Mouse (Mus musculus) heart, adult 2 months (tissue): Measurements from ENCODE around the gene Ltf. TPM values are rescaled to one million over a fixed set of nuclear protein-coding genes. Genes with fewer than 3 reads are reported as not detected.

Experiments
- DNase-seq, 2 experiments: peaks; one replicate each; pipeline ENCODE4 v3.0.0; 2021
- H3K27ac ChIP-seq: fragments of 200-600 bp; 2 replicates; pipeline ENCODE4 v1.8.1; 2022
- H3K27me3 ChIP-seq: fragments of 200-500 bp; 2 replicates; pipeline ENCODE4 v1.6.1; 2012; ENCODE audit warnings: mild to moderate bottlenecking, low read length, inconsistent platforms, mixed read lengths; ENCODE audit not compliant: control insufficient read depth, insufficient read depth
- H3K36me3 ChIP-seq: fragments of 200-500 bp; 2 replicates; pipeline ENCODE4 v1.6.1; 2012; ENCODE audit warnings: low read length, inconsistent platforms; ENCODE audit not compliant: control insufficient read depth, insufficient read depth
- H3K4me1 ChIP-seq: fragments of 200-500 bp; 2 replicates; pipeline ENCODE4 v1.6.1; 2011; ENCODE audit warnings: low read length; ENCODE audit not compliant: control insufficient read depth, insufficient read depth
- H3K4me3 ChIP-seq: fragments of 200-600 bp; 2 replicates; pipeline ENCODE4 v1.8.1; 2022
- H3K79me2 ChIP-seq: fragments of 200-500 bp; replicated peaks from 2 replicates; pipeline ENCODE4 v1.6.1; 2012; ENCODE audit warnings: mild to moderate bottlenecking, inconsistent platforms, low read length, moderate library complexity, mixed read lengths; ENCODE audit not compliant: control insufficient read depth, insufficient read depth
- H3K9ac ChIP-seq: fragments of 200-500 bp; 2 replicates; pipeline ENCODE4 v1.6.1; 2012; ENCODE audit warnings: low read depth, mild to moderate bottlenecking, control low read depth, inconsistent platforms, low read length, mixed read lengths
- CTCF ChIP-seq: fragments of 200-600 bp; IDR thresholded peaks from 2 replicates; pipeline ENCODE4 v1.8.1; 2022; ENCODE audit warnings: antibody characterized with exemption, mild to moderate bottlenecking, moderate library complexity
- EP300 ChIP-seq: fragments of 200-500 bp; IDR thresholded peaks from 2 replicates; pipeline ENCODE4 v1.6.1; 2011; ENCODE audit warnings: low read depth, low read length, control low read depth; ENCODE audit not compliant: insufficient read depth
- POLR2A ChIP-seq: fragments of 200-500 bp; IDR thresholded peaks from 2 replicates; pipeline ENCODE4 v1.6.1; 2011; ENCODE audit warnings: mild to moderate bottlenecking, low read depth, low read length, control low read depth; ENCODE audit not compliant: insufficient read depth
- WGBS: fragments of 180-500 bp; shearing (Covaris S2); methylation state at CpG from one replicate; pipeline ENCODE4 v1.1.7; 2018; 5-methylcytosine and 5-hydroxymethylcytosine counted together
- intact Hi-C: fragments of 180-260 bp; cut with DNase I; formaldehyde crosslinking; loops from one replicate; pipeline ENCODE4 v1.15.1; 2025
- long read RNA-seq: library from polyadenylated mRNA; stranded (forward); transcript quantifications from one replicate; pipeline ENCODE4 v2.0.0, GENCODE M21; 2021
- polyA plus RNA-seq: library from polyadenylated mRNA; depleted of rRNA; stranded (reverse); fragments of >200 nt; gene quantifications from 2 replicates; pipeline ENCODE4 v1.2.3, GENCODE M21; 2012; rRNA removed
- total RNA-seq, 2 experiments: library from RNA; stranded (reverse); gene quantifications; 2 replicates each; pipeline ENCODE4 v1.2.3; 2021

The Ltf gene
- total RNA-seq: not detected
- polyA plus RNA-seq: 0.32 and 20.1 TPM in 2 replicates
- long read RNA-seq: 0 reads

GRCm38 (mm10) chr9:111019022-111019421 is at the start of gene Ltf:
Gene Ltf, plus strand, starts transcription at chr9:111019271.
- no peak for DNase-seq
- Histone ChIP-seq H3K79me2 (no peaks in the 10 kb centered on the region), H3K9ac (no peak within 1 kb of the TSS), H3K4me1 (no peaks in the 10 kb centered on the region), H3K27me3 (no peaks in the 10 kb centered on the region), H3K36me3 (no peaks in the 10 kb centered on the region), H3K4me3 (no peak within 1 kb of the TSS), H3K27ac (no peak within 1 kb of the TSS)
- 47% methylated on average over 5 of the region's 5 CpGs for WGBS
- intact Hi-C loops: no loop called here
- TF ChIP-seq CTCF (no peak), POLR2A (no peak), EP300 (no peak)

DNA sequence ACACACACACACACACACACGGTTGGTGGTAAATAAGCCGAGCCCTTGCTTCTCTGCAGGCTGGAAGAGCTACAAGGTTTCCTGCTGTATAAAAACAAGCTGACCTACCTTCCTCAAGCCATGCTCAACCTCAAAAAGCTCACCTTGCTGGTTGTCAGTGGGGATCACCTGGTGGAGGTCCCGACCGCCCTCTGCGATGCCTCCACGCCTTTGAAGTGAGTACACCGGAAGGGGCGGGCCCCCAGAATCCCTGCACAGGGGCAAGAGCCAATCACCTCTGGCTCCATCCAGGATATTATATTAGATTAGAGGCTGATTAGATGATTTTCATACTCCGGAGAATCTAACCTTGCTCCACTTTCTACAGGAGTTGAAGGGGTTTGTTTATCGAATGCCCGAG is 39.7 kb upstream of the Ltf start:
- intact Hi-C loops: no loop called here
- no peak for TF ChIP-seq EP300
- TF ChIP-seq CTCF: no peak
- no peak for TF ChIP-seq POLR2A
- 90% methylated on average over 11 of the region's 11 CpGs for WGBS

DNA sequence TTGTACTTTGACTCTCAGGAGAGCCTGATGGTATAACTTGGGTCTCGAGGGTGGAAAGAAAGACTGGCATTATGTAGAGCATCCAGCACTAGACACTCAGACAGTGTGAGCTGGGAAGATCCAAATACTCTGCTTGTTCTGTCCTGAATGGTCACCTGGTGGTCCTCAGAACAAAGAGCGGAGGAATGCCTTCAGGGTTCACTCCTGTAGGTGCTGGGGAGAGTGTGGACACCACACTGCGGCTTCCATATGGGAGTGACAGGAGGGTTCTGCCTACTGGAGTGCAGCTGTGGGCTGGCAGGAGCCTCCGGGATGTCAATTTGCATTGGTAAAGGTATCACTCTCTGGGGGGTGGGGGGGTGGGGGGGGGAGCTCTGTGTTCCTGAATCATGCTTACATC is 36.7 kb upstream of the Ltf start:
- Histone ChIP-seq H3K9ac (no peak overlapping the region), H3K4me1 (no peaks in the 10 kb centered on the region), H3K79me2 (no peaks in the 10 kb centered on the region), H3K27ac (no peak overlapping the region), H3K27me3 (no peaks in the 10 kb centered on the region), H3K36me3 (no peaks in the 10 kb centered on the region), H3K4me3 (no peak overlapping the region)
- DNase-seq: no peak
- no peak for TF ChIP-seq CTCF
- 59% methylated on average over 4 of the region's 4 CpGs for WGBS
- intact Hi-C loops: no loop called here

More for the DNA sequence above, 39.7 kb upstream of the Ltf start:
- Histone ChIP-seq H3K36me3 (no peaks in the 10 kb centered on the region), H3K27me3 (no peaks in the 10 kb centered on the region), H3K9ac (no peak overlapping the region), H3K4me3 (no peak overlapping the region), H3K79me2 (no peaks in the 10 kb centered on the region), H3K4me1 (no peaks in the 10 kb centered on the region), H3K27ac (no peak overlapping the region)
- no peak for DNase-seq

- H3K27me3 ChIP-seq: no peaks in the 10 kb centered on the region
- H3K36me3 ChIP-seq: no peaks in the 10 kb centered on the region
- DNase-seq: no peak
- no peak for TF ChIP-seq EP300
- TF ChIP-seq CTCF: no peak
- TF ChIP-seq POLR2A: no peak
- intact Hi-C loops: no loop called here
- no peak overlapping the region for H3K9ac ChIP-seq
- no peak overlapping the region for H3K4me3 ChIP-seq
- H3K27ac ChIP-seq: no peak overlapping the region
- no peaks in the 10 kb centered on the region for H3K79me2 ChIP-seq
- no peaks in the 10 kb centered on the region for H3K4me1 ChIP-seq
- 95% methylated on average over 9 of the region's 9 CpGs for WGBS
Measured at GRCm38 (mm10) chr9:110984096-110984495, 35.0 kb upstream of the Ltf start.

DNA sequence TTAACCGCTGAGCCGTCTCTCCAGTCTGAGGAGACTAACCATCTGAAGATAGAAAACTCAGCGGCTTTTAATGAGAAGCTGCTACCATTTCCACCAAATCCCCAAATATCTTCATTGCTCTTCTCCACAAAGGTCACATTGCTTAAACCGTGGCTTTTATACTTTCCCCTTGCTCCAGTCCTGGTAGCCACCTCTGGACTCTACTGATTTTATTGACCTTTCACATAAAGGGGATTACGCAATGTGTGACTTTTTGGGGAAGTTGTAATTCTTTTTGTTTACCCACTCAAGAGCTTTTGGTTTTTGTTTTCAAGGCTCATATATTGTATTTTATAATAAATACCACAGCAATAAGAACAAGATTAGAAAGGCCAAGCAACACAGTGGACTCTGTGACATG is 33.5 kb upstream of the Ltf start:
- no peaks in the 10 kb centered on the region for H3K36me3 ChIP-seq
- no peak overlapping the region for H3K9ac ChIP-seq
- intact Hi-C loops: no loop called here
- H3K79me2 ChIP-seq: no peaks in the 10 kb centered on the region
- no peaks in the 10 kb centered on the region for H3K27me3 ChIP-seq
- TF ChIP-seq CTCF (no peak), POLR2A (no peak), EP300 (no peak)
- WGBS: 93% methylated on average over 5 of the region's 5 CpGs
- no peak for DNase-seq
- no peak overlapping the region for H3K27ac ChIP-seq
- no peaks in the 10 kb centered on the region for H3K4me1 ChIP-seq
- no peak overlapping the region for H3K4me3 ChIP-seq

DNA sequence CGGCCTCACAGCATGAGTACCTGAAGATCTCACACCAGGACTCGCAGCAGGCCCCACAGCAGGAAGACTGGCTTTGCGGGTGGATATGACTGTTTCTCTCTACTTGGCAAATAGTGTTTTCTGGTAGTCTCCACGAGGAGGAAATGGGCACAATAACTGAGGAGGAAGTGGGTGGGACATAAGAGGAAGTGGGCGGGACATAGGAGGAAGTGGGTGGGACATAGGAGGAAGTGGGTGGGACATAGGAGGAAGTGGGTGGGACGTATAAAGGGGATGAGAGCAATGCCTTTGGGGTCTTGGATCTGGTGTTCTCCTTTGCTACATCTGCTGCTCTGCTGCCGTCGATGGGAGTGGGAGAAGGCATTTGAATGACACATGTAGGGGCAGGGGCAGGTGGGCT is 33.1 kb upstream of the Ltf start:
- TF ChIP-seq POLR2A (no peak), EP300 (no peak), CTCF (no peak)
- H3K4me1 ChIP-seq: peaks cover 1% of the 10 kb centered on the region; the same call in 1 of the 2 replicates
- no peaks in the 10 kb centered on the region for H3K79me2 ChIP-seq
- H3K4me3 ChIP-seq: no peak overlapping the region
- H3K9ac ChIP-seq: no peak overlapping the region
- H3K27ac ChIP-seq: no peak overlapping the region
- 71% methylated on average over 8 of the region's 8 CpGs for WGBS
- H3K27me3 ChIP-seq: no peaks in the 10 kb centered on the region
- no peaks in the 10 kb centered on the region for H3K36me3 ChIP-seq
- intact Hi-C loops: no loop called here
- DNase-seq: no peak
